Mouse (Mus musculus): Measurements from ENCODE around the gene Usp10. TPM values are rescaled to one million over a fixed set of nuclear protein-coding genes. Genes with fewer than 3 reads are reported as not detected.

The Usp10 gene
- total and polyA plus RNA-seq, 3 experiments: 80.0 to 161 (median 152) TPM

GRCm38 (mm10) chr8:119931317-119931716 is 21.2 kb downstream of the Usp10 start:
- DNase-seq (ENCODE audit: extremely low read depth): no peak
- Histone ChIP-seq H3K36me3 (replicated peaks in 1 of 2; ENCODE audit: control insufficient read depth in 1 of 2, insufficient read depth in 1 of 2, low read length in 1 of 2) (peaks cover 43 to 89% of the 10 kb centered on the region in 2 experiments), H3K79me2 (replicated peaks; ENCODE audit: control insufficient read depth, extremely low read depth, insufficient read depth, poor library complexity, severe bottlenecking) (peaks cover 84% of the 10 kb centered on the region), H3K27me3 (replicated peaks) (no peaks in the 10 kb centered on the region), H3K27ac (ENCODE audit: insufficient read depth, low read depth) (no peak overlapping the region), H3K4me1 (ENCODE audit: control insufficient read depth in 1 of 2, insufficient read depth in 2 of 2) (peaks cover under 1 to 30% of the 10 kb centered on the region in 2 experiments; a peak in 3 of 4 replicates), H3K4me3 (replicated peaks in 1 of 3; ENCODE audit: low read depth in 2 of 3, low read length in 2 of 3, poor library complexity in 1 of 3) (no peak overlapping the region), H3K4me2 (ENCODE audit: insufficient read depth, low read depth, poor library complexity, severe bottlenecking) (no peak overlapping the region), H3K9ac (ENCODE audit: insufficient read depth, low read depth) (no peak overlapping the region), H3K9me3 (replicated peaks; ENCODE audit: low read length) (no peaks in the 10 kb centered on the region)
- no peak for TF ChIP-seq BHLHE40 (IDR thresholded peaks at IDR 0.05; ENCODE audit: low read depth, low read length)
- TF ChIP-seq MAFK (IDR thresholded peaks at IDR 0.05; ENCODE audit: insufficient replicate concordance, low read length): peak; percentile 62; the same call in 1 of the 2 replicates
- TF ChIP-seq TBP (conservative IDR thresholded peaks at IDR 0.05; ENCODE audit: low read depth, low read length): no peak
- no peak for TF ChIP-seq ETS1 (conservative IDR thresholded peaks at IDR 0.05; ENCODE audit: low read depth, low read length)
- no peak for TF ChIP-seq SIN3A (IDR thresholded peaks at IDR 0.05; ENCODE audit: low read length)
- TF ChIP-seq RAD21 (IDR thresholded peaks at IDR 0.05; ENCODE audit: low read depth, low read length): no peak
- in situ Hi-C loops (cut with MboI; ENCODE audit: low pct_ligation_motif_present, low pct_unique_long_range_greater_than_20kb, low sequenced_read_pairs): no loop called here
- dilution Hi-C loops (cut with MboI; ENCODE audit: extremely low pct_ligation_motif_present, extremely low pct_unique_long_range_greater_than_20kb, low sequenced_read_pairs): no loop called here

DNA sequence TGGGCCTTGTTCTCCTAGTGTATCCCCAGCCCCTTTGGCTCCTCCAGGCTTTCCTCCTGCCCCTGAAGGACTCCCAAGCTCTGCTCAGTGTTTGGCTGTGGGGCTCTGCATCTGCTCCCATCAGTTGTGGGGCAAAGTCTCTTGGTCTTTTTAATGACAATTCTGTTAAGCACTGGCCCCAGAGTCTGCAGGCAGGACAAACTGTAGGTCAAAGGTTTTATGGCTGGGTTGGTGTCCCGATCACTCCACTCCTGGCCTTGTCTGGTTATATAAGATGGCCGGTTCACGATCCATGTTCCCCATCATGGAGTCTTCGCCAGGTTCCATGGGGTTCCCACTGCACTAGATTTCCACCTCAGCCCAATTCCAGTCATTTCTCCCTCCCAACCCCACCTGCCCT is 23.5 kb downstream of the Usp10 start:
- no peak overlapping the region for H3K27ac ChIP-seq (ENCODE audit: insufficient read depth, low read depth)
- no peaks in the 10 kb centered on the region for H3K27me3 ChIP-seq (replicated peaks)
- no peak for DNase-seq (ENCODE audit: extremely low read depth)
- H3K4me3 ChIP-seq (replicated peaks in 1 of 3; ENCODE audit: low read depth in 2 of 3, low read length in 2 of 3, poor library complexity in 1 of 3): no peak overlapping the region
- no peak overlapping the region for H3K9ac ChIP-seq (ENCODE audit: insufficient read depth, low read depth)
- H3K4me1 ChIP-seq (ENCODE audit: control insufficient read depth in 1 of 2, insufficient read depth in 2 of 2): peaks cover 0 to 13% of the 10 kb centered on the region in 2 experiments; a peak in 2 of 4 replicates
- H3K9me3 ChIP-seq (replicated peaks; ENCODE audit: low read length): no peaks in the 10 kb centered on the region
- no peak overlapping the region for H3K4me2 ChIP-seq (ENCODE audit: insufficient read depth, low read depth, poor library complexity, severe bottlenecking)
- peaks cover 63% of the 10 kb centered on the region for H3K79me2 ChIP-seq (replicated peaks; ENCODE audit: control insufficient read depth, extremely low read depth, insufficient read depth, poor library complexity, severe bottlenecking)
- in situ Hi-C loops (cut with MboI; ENCODE audit: low pct_ligation_motif_present, low pct_unique_long_range_greater_than_20kb, low sequenced_read_pairs) (no loop called here), dilution Hi-C loops (cut with MboI; ENCODE audit: extremely low pct_ligation_motif_present, extremely low pct_unique_long_range_greater_than_20kb, low sequenced_read_pairs) (no loop called here)
- TF ChIP-seq ZNF384 (IDR thresholded peaks at IDR 0.05; ENCODE audit: low read depth, low read length) (no peak), E2F4 (IDR thresholded peaks at IDR 0.05; ENCODE audit: insufficient replicate concordance, low read depth, low read length) (no peak), NRF1 (IDR thresholded peaks at IDR 0.05; ENCODE audit: low read depth, low read length) (no peak), PAX5 (IDR thresholded peaks at IDR 0.05; ENCODE audit: low read length) (no peak), RAD21 (IDR thresholded peaks at IDR 0.05; ENCODE audit: low read depth, low read length) (no peak), MAZ (IDR thresholded peaks at IDR 0.05; ENCODE audit: low read depth, low read length) (no peak), SIN3A (IDR thresholded peaks at IDR 0.05; ENCODE audit: low read length) (no peak), ZKSCAN1 (IDR thresholded peaks at IDR 0.05; ENCODE audit: borderline replicate concordance, low read depth, low read length) (no peak), EP300 (IDR thresholded peaks at IDR 0.05; ENCODE audit: low read length) (no peak), NELFE (IDR thresholded peaks at IDR 0.05; ENCODE audit: low read depth, low read length) (no peak), SMC3 (IDR thresholded peaks at IDR 0.05; ENCODE audit: low read depth, low read length) (no peak), MEF2A (IDR thresholded peaks at IDR 0.05; ENCODE audit: borderline replicate concordance, low read depth, low read length) (no peak), RCOR1 (conservative IDR thresholded peaks at IDR 0.05; ENCODE audit: low read depth, low read length) (no peak), CHD1 (IDR thresholded peaks at IDR 0.05; ENCODE audit: low read depth, low read length) (no peak), ELF1 (IDR thresholded peaks at IDR 0.05; ENCODE audit: low read depth, low read length) (no peak)
- H3K36me3 ChIP-seq (replicated peaks in 1 of 2; ENCODE audit: control insufficient read depth in 1 of 2, insufficient read depth in 1 of 2, low read length in 1 of 2): peaks cover 59 to 94% of the 10 kb centered on the region in 2 experiments

Data from CH12.LX (cell line).